Mouse (Mus musculus) ES-CJ7 (cell line): ENCODE results near the gene Ppia.
"Not testable (repeated sequence)": the region's sequence is repeated elsewhere in the genome, so short reads cannot be mapped to it uniquely, and the experiment has no call there.

ENCODE experiments used
- DNase-seq: peaks from one replicate; pipeline ENCODE4 v3.0.0; 2011; ENCODE audit warnings: low read depth, low spot score

Gene Ppia

GRCm38 (mm10) chr11:6404699-6405566 is 10.3 kb upstream of the Ppia start:
- DNase-seq: no peak

DNA sequence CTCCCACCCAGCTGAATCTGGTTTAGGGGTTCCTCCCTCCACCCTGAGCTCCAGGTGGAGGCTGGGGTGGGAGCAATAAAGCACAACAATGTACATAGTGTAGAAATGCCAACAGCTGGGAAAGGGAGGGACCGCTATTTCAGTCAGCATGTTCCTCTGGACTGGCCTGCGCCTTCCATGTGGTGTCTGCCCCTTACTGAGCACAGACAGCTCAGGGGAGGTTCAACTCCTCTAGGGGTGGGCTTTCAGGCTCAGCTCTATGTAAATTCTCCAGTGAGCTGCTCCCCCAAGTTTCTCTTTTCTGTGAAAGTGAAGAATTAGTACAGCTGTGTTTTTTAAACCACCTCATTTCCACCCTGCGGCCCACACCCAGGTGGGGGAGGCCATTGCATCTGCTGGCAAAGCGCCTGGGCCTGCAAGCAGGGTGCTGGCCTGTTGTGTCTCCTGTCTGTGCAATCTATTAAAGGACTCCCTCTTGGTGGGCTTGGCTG is 9.6 kb upstream of the Ppia start:
- DNase-seq: no peak

- DNase-seq: no peak
Observed at GRCm38 (mm10) chr11:6406251-6407161, 8.7 kb upstream of the Ppia start.

- no peak for DNase-seq
Observed at GRCm38 (mm10) chr11:6407162-6407621, 8.1 kb upstream of the Ppia start.

DNA sequence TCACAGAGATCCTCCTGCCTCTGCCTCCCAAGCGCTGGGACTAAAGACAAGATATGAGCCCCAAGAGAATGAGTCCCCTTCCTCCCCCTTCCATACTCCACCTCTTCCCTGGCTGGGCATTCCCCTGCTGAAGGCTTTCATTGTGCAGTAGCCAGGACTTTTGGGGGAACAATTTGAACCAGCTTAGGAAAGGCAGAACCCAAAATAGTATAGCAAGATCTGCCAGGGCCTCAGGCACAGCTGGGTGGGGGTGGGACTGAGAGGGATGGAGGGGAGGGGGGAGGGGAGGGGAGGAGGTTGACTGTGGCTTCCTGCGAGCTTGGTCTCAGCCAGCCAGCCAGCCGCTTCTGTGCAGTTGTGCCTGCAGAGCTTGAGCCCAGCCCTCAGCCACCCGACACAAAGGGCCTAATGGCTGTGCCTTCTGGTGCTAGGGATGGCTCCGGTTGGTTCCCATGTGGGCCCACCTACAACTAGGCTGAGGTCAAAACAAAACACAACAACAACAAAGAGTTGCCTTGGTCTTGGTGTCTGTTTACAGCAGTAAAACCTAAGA is 5.1 kb upstream of the Ppia start:
- DNase-seq: peak; percentile 85

DNA sequence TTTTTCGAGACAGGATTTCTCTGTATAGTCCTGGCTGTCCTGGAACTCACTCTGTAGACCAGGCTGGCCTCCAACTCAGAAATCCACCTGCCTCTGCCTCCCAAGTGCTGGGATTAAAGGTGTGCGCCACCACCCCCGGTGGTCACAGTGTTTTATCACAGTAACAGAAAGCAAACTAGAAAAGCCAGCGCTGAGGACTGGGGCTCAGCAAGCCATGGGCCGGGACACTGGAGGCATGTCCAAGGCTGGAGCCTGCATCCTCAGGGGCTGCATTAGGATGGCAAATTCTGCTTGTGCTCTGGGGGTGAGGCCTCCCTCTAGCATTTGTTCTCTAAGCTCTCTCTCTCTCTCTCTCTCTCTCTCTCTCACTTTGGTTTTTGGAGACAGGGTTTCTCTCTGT is 4.5 kb upstream of the Ppia start:
- DNase-seq: not testable (repeated sequence)

- DNase-seq: peak; percentile 87
Observed at GRCm38 (mm10) chr11:6411684-6412083, 3.6 kb upstream of the Ppia start.

GRCm38 (mm10) chr11:6413264-6413663 is 2.0 kb upstream of the Ppia start:
- peak; percentile 53 for DNase-seq

GRCm38 (mm10) chr11:6415551-6416404 is 535 bp downstream of the Ppia start:
- peak; percentile 95 for DNase-seq

DNA sequence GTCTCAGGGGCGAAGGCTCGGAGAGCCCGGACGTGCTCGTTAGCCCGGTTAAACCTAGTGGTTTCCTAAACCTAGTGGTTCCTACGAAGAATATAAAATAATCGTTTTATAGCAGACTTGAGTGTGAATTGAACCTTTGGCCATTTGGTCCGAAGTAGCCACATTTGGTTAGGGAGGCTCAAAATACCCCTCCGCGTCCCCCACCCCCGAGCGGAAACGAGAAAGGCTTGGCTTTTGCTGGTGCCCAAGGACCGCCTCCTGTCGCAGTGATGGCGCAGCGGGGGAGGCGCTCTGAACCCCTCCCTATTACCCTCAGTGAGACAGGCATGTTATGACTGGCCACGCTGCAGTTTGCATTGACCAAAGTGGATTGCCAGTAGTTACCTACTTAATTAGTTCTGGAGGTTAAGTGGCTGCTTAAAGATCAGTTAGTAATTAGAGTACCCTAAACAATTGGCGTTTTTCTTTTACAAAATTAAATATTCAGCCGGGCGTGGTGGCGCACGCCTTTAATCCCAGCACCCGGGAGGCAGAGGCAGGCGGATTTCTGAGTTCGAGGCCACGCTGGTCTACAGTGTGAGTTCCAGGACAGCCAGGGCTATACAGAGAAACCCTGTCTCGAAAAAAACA is 1.3 kb downstream of the Ppia start:
- peak; percentile 90 for DNase-seq

- no peak for DNase-seq
Observed at GRCm38 (mm10) chr11:6417069-6417468, 1.8 kb downstream of the Ppia start.

DNA sequence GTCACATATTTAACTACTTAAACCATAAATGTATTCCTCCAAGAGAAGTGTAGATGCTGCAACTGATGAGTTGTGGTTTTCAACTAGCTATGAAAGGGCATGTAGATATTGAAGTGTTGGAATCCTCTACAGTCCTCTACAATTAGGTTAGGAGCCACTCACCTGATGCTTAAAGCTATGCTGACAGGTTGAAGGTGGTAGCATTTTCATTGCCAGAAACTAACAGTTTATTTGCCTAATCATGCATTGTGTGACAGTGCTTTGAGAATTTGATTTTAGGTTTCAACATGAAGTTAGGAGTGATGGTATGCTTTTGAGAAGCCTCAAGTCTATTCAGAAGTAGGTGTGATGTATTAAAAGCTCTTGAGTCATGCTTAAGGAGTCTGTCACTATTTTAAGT is 2.2 kb downstream of the Ppia start:
- no peak for DNase-seq

- no peak for DNase-seq
Observed at GRCm38 (mm10) chr11:6418751-6419150, 3.5 kb downstream of the Ppia start.

GRCm38 (mm10) chr11:6419156-6419555 is 3.9 kb downstream of the Ppia start:
- peak; percentile 50 for DNase-seq

DNA sequence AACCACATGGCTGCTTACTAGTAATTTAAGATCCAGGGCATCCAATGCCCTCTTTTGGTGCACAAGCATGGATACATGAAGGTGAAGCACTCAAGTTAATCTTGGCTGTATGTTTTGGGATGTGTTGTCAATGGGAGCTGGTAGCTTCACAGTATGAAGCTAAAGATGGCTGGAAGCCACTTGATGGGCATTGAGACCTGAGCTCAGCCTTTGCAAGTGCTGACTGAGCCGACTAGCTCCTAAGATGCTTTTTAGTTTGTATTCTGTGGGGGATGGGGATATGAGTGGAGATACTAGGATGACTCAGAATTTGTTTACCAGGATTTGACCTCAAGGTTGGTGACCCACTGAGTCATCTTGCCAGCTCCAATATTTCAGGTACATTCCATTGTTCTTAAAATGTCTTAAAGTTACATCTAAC is 5.0 kb downstream of the Ppia start:
- DNase-seq: peak; percentile 51

DNA sequence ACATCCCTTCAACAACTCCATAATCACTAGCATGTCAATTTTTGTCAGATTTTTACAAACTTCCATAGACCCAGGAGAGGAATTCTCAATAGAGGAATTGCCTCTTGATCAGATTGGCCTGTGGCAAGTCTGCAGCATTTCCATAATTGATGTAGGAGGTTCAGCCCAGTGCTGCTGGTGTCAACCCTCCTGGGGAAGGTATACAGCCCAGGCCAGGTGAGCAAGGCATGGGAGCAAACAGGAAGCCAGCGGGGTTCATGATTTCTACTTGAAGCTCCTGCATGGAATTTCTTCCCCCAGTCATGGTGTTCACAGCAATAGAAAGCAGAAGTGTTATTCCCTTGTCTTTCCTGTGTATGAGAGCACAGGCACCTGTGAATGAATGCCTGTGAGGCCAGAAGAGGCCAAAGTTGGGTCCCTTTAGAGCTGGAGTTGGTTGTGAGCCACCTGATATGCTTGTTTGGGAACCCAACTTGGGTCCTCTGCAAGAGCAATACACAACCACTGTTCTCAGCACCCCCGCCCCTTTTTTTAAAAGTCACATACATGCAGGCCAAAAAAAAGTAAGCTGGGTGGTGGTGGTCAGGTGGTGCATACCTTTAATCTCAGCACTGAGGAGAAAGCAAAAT is 5.6 kb downstream of the Ppia start:
- peak; percentile 45 for DNase-seq

DNA sequence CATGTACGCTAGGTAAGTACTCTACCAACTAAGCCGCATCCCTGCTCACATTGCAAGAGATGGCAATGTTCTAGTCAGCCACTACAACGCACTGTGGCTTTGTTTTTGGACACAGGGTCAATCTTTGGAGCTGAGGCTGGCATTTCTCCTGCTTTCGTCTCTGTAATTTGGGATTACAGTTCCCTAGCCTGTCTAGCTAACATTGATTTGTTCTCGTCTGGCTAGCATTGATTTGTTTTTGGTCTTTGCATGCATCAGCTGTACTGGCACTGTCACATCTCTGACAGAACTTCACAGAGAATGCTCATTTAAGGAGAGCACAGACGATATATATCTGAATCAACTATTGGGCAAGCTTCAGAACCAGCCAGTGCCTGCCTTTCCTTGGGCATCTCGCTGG is 14.9 kb downstream of the Ppia start:
- DNase-seq: no peak

GRCm38 (mm10) chr11:6436442-6436841 is 21.2 kb downstream of the Ppia start:
- peak; percentile 95 for DNase-seq

DNA sequence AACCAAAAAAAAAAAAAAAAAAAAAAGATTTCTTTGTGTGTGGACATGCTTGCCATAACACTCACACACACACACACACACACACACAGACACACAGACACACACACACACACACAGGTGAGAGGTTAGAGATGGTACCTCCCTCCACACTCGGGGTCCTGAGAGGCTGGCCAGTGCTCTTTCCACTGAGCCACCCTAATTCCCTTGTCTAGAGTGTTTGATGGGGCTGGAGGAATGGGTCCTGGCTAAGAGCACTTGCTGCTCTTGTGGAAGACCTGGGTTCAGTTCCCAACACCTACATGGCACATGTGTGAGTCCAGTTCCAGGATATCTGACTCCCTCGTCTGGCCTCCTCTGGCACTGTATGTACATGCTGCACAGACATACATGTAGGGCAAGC is 22.4 kb downstream of the Ppia start:
- DNase-seq: no peak

DNA sequence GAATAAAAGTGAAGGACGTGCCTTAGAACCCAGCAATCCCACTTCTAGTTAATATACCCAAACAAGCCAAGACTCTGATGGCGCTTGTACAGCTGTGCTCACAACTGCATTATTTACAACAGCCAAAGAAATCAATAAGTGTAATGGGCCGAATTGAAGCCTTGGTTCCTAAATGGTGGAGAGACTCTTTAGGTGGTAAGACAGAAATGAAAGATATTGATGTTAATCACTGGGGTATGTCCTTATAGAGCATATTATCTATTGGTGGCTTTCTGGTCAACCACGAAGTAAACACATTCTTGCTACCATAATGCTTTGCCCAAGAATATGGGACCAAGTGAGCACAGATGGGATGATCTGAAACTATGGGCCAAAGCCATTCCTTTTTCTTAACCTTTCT is 24.9 kb downstream of the Ppia start:
- no peak for DNase-seq
